Mouse (Mus musculus): ENCODE results near the gene Ankra2.
A peak's percentile ranks its signal among the peaks of the same experiment; 100 is the strongest.

Gene Ankra2

GRCm38 (mm10) chr13:98296072-98296471 is 33.2 kb downstream of the Ankra2 start:
- DNase-seq (ENCODE audit: low spot score in 2 of 2) = no peak

GRCm38 (mm10) chr13:98297883-98298482 is 35.1 kb downstream of the Ankra2 start:
- DNase-seq (ENCODE audit: low spot score in 2 of 2) = no peak

DNA sequence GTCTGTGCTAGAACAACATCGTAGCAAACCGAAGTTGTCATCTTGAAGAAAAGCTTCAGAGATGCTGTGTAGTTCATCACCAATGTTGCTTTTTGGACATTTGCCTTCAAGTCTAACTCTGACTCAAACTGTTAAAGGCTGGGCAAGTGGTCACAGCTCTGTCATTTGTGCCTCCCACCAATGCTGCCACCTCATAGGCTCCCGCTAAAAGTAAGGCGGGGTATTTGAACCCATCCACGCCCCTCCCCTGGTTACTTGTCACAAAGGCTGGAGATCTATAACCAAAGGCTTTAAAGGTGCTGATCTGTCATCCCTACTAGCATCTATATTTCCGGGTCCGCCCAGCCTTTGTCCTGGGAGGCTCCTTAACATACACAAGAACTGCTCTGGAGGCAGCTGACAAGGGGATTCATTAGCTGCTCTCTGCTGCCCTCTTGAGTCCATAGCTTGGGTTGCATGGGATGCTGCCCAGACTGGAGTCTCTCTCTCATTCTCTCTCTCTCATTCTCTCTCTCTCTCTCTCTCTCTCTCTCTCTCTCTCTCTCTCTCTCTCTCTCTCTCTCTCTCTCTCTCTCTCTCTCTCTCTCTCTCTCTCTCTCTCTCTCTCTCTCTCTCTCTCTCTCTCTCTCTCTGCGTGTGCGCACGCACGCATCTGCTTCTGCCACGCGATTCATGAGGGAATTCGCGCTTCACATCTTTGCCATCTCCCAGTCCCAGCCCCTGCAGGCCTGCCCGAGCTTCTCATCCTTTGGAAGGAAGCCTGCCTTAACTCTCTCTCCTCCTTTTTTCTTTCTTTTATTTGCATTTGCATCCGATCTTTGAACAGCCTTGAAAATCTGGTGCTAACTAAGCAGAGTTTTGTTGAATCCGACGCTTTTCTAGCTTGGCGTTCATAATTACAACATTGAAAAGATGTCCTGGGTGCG is 36.2 kb downstream of the Ankra2 start:
- DNase-seq (ENCODE audit: low spot score in 2 of 2) = peak; percentile 79 to 86

DNA sequence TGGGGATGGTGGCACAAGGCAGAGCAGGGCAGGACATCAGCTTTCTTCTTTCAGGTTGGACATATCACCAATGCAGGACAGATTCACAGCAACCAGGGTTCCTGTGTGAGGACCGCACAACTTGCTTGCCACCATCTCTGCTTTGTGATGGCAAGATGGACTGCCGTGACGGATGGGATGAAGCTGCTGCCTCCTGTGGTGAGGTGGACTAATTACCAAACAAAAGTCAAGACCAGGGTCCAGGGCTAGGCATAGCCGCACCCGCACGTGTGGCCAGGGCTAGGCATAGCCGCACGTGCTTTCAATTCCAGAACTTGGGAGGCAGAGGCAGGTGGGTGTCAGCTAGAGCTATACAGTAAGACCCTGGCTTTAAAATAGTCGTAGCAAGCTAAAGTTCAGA is 42.4 kb downstream of the Ankra2 start:
- DNase-seq (ENCODE audit: low spot score in 2 of 2) = no peak

DNA sequence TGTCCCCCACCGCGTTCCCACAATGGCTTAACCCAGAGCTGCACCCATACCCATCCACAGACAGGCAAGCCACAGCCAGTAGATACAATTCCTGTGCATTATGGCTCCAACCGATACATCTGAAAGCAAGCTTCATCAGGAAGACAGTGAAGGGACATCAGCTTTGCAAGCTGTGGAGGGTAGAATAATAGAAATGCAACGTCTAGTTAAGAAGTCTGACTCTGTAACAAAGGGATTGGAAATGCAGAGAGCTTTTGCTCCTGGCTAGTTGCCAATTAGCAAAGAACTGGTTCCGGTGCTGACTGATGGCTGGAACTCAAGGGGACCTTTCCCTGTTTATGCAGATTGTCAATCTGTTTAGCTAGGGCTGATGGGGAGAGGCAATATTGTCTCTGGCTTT is 43.5 kb downstream of the Ankra2 start:
- no peak for DNase-seq (ENCODE audit: low spot score in 2 of 2)

GRCm38 (mm10) chr13:98306852-98307475 is 44.1 kb downstream of the Ankra2 start:
- no peak for DNase-seq (ENCODE audit: low spot score in 2 of 2)

- DNase-seq (ENCODE audit: low spot score in 2 of 2) = no peak
Measured at GRCm38 (mm10) chr13:98308004-98308403, 45.1 kb downstream of the Ankra2 start.

DNA sequence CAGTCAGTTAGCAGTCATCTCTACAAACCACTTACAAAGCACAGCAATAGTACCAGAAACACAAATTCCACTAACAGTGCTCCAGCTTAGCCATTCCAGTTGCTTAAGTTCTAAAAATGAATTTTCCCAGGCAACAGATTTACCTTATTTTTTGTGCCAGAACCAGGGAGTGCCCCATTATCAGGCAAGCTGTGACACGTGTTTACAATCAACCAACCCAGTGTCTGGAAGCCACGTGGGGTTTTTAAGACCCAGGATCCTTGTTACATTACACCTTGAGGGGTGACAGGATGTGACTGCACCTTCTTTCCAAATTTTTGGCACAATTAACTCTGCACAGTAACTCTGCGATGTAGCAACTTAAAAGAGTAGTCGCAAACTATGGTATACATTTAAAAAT is 45.9 kb downstream of the Ankra2 start:
- DNase-seq (ENCODE audit: low spot score in 2 of 2) = no peak

DNA sequence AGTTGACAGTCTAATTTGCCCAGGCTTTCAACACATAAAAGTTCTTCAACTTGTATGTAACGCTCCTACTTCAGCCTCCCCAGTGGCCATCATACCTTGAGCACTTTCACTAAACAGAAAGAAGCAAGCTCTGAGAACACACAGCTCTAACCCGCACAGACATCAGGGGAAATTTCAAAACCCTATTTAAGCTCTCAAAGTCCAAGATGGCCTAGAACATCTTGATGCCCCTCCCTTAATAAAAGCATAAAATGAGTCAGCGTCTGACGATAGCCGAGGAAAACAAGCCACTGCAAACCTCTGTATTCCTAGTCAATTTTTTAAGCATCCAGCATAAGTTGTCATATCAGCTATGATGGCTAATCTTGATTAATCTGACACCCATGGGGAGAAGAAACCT is 48.7 kb downstream of the Ankra2 start:
- DNase-seq (ENCODE audit: low spot score in 2 of 2) = no peak

- no peak for DNase-seq (ENCODE audit: low spot score in 2 of 2)
Measured at GRCm38 (mm10) chr13:98313631-98314030, 50.8 kb downstream of the Ankra2 start.

- no peak for DNase-seq (ENCODE audit: low spot score in 2 of 2)
Measured at GRCm38 (mm10) chr13:98315124-98315523, 52.2 kb downstream of the Ankra2 start.

GRCm38 (mm10) chr13:98316140-98316479 is 53.2 kb downstream of the Ankra2 start:
- no peak for DNase-seq (ENCODE audit: low spot score in 2 of 2)

DNA sequence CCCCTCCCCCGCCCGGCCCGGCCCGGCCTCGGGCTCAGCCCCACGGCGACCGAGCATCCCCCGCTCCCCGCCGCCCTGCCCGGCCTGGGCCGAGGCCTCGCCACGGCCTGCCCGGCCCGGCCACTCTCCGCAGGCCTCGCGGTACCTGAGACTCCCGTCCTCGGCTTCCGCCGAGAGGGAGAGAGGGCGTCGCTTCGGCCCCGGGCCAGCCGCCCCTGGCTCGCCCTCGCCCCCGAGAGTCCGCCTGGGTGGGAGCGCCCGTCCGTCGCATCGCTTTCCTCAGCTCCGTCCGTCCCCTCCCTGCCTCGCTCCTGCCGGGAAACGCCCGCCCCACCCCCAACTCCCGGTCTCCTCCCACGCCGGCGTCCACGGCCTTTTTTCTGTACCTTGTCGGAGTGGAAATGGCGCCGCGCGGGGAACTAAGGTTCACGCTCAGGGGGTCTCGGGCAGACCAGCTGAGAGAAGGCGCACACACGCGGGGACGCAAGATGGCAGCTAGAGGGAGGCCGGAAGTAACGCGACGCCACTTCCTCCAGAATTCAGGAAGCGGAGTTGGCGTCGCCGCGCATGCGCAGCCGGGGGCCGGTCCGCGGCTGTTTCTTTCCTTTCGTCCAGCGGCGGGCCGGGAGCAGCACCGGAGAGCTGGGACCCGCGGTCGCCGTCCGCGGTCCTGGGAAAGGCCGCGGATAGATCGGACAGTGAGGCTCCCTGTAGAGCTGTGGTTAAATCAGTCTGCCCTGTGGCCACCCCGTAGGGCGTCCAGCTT is 53.8 kb downstream of the Ankra2 start, which contains the start of gene Btf3:
Gene Btf3 (minus strand): TSS at position 527 of the 766 bp plus-strand sequence.
- peak; percentile 95 to 96 for DNase-seq (ENCODE audit: low spot score in 2 of 2)

GRCm38 (mm10) chr13:98317246-98317677 is 54.4 kb downstream of the Ankra2 start:
- DNase-seq (ENCODE audit: low spot score in 2 of 2) = no peak

DNA sequence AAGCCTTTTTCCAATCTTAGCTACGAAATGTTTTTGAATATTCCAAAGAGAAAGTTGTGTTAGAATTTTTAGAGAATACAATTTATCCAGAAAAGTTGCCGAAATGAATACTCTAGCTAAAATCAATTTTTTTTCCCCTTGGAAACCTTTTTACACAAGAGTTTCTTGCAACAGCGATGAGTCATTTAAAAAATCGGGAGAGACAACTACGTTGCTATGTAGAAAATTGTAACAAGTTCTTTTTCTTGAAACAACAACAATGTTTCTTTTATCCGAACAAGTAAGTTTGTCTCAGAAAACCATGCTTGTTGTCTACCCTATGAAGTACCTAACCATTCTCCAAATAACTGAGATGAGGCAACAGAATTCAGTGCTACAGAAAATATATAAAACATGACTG is 55.0 kb downstream of the Ankra2 start:
- no peak for DNase-seq (ENCODE audit: low spot score in 2 of 2)

All from right cerebral cortex, postnatal 10 days (tissue).